Mouse (Mus musculus) erythroblast, embryonic 14.5 days (primary cell): ENCODE data around the gene Mcub.

ENCODE experiments used
- GATA1 ChIP-seq: IDR thresholded peaks from 2 replicates; pipeline ENCODE4 v1.6.1; 2012; ENCODE audit warnings: low read length, inconsistent platforms, mixed read lengths
- TAL1 ChIP-seq: IDR thresholded peaks from 3 replicates; pipeline ENCODE4 v1.6.1; 2012; ENCODE audit warnings: low read length, inconsistent platforms, mixed read lengths

DNA sequence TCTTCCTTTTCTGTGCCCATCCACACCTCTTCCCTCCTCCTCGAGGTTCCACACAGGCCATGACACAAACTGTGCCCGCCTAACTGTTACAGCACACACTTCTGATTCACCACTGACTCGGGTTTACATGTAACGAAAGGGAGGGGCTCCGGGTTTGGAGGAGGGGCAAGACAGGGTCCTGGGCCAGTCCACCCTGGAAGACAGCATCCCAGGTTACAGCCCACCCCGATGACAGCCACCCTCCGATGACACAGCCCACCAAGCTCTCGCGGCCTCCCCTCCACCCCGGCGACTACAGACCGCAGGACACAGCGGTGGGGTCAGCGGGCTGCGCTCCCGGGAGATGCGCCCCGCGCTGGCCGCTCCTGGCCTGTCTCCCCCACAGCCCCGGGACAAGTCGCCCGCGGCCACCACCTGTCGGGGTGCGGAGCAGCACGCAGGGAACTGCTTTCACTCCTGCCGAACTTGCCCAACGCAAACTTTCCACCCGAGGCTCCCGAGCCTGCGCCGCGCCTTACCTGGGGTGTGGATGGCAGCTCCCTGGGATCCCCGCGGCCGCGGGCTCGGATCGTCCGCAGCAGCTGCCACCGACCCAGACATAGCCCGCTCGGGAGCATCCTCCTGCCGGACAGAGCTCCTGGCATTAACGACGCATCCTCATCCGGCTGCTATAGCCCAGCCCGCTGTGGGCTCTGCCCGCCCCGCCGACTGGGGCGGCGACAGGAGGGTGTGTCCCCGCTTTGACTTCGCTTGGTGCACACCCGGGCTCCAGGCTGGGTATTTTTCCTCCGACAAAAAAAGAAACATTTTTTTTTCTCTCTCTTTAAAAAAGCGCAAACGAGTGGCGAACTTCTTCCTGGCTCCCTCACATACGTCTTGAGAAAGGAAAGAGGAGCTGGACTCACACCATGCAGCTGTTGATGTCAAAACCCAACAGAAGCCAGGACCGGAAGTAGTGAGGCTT lies at the start of gene Mcub:
- TF ChIP-seq GATA1 (no peak), TAL1 (no peak)
